Comparison of ENCODE assay signal across 13 mouse cellular contexts in the genomic region with DNA sequence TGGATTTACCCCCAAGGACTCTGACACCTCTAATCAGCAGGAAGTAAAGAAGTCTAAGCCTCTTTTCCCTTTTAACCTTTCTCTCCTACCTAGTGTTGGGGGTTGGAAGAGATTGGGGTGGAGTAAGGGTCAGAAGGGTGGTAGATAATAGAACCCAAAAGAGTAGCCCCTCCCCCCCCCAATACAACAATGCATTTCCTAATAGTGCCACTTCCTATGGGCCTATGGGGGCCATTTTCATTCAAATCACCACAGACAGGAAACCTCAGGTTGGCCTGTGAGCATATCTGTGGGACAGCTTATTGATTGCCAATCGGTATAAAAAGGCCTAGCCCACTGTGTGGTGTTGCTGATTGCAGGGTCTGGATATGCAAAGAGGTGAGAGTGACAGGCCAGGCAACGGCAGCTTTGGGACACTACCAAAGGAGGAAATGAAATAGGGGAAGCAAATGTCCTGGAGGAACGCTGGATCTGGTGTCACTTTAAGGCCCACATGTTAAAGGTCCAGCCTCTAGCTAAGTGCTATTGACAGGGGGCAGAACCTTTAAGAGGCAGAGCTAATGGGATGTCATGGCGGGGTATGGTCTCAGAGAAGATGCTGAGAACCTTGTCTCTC.
"Had no signal": no experiment of that assay in that cellular context is flagged by ENCODE, and none has a peak within 500 bp of the region (broad histone marks: within the 10 kb centered on the region; RNA-seq: fewer than 3 reads in every experiment).

No protein-coding gene starts in this region.

- H3K27me3 ChIP-seq: limb, embryonic 13.5 days; midbrain, embryonic 12.5 days; neural tube, embryonic 15.5 days had no signal

- DNase-seq: kidney, adult 8-10 months; kidney, postnatal 36 days; layer of hippocampus, adult 9-11 months; layer of hippocampus, postnatal 36 days; lung, adult 18-20 months; lung, postnatal 36 days; right cerebral cortex, postnatal 25 days; thymus, postnatal 36 days had no signal

- H3K9me3 ChIP-seq: limb, embryonic 13.5 days had no signal

- H3K4me3 ChIP-seq: limb, embryonic 13.5 days; midbrain, embryonic 12.5 days; myocyte; neural tube, embryonic 15.5 days had no signal

- H3K27ac ChIP-seq: limb, embryonic 13.5 days; liver, embryonic 14.5 days; midbrain, embryonic 12.5 days; neural tube, embryonic 15.5 days had no signal

- H3K36me3 ChIP-seq: limb, embryonic 13.5 days; midbrain, embryonic 12.5 days; neural tube, embryonic 15.5 days had no signal

- H3K4me2 ChIP-seq: limb, embryonic 13.5 days; midbrain, embryonic 12.5 days; neural tube, embryonic 15.5 days had no signal

- H3K9ac ChIP-seq: limb, embryonic 13.5 days; liver, embryonic 14.5 days; midbrain, embryonic 12.5 days; neural tube, embryonic 15.5 days had no signal

- H3K4me1 ChIP-seq: limb, embryonic 13.5 days; midbrain, embryonic 12.5 days; neural tube, embryonic 15.5 days had no signal
